ENCODE assay signal across 33 mouse cellular contexts in genomic region chr7:110967373-110967772, GRCm38 (mm10).
"Had no signal": no experiment of that assay in that cellular context is flagged by ENCODE, and none has a peak within 500 bp of the region (broad histone marks: within the 10 kb centered on the region; RNA-seq: fewer than 3 reads in every experiment).

No protein-coding gene starts in this region.

- H3K9me3 ChIP-seq: heart, embryonic 10.5 days; heart, embryonic 15.5 days; hindbrain, embryonic 10.5 days; hindbrain, embryonic 12.5 days; hindbrain, embryonic 13.5 days; hindbrain, embryonic 15.5 days; kidney, embryonic 15.5 days had no signal

- H3K4me3 ChIP-seq: heart, embryonic 10.5 days; heart, embryonic 12.5 days; heart, embryonic 13.5 days; heart, embryonic 15.5 days; hindbrain, embryonic 10.5 days; hindbrain, embryonic 12.5 days; hindbrain, embryonic 13.5 days; hindbrain, embryonic 15.5 days; kidney, embryonic 15.5 days; layer of hippocampus, adult 2 months; left cerebral cortex, adult 2 months had no signal

- H3K9ac ChIP-seq: heart, embryonic 12.5 days; heart, embryonic 13.5 days; heart, embryonic 15.5 days; hindbrain, embryonic 12.5 days; hindbrain, embryonic 13.5 days; hindbrain, embryonic 14.5 days; hindbrain, embryonic 15.5 days; kidney, embryonic 15.5 days had no signal

- H3K4me1 ChIP-seq: hindbrain, embryonic 15.5 days had no signal

- H3K36me3 ChIP-seq: heart, embryonic 10.5 days; heart, embryonic 12.5 days; heart, embryonic 15.5 days; hindbrain, embryonic 10.5 days; hindbrain, embryonic 12.5 days; hindbrain, embryonic 13.5 days; hindbrain, embryonic 15.5 days; kidney, embryonic 15.5 days had no signal

- H3K4me2 ChIP-seq: heart, embryonic 11.5 days; heart, embryonic 12.5 days; heart, embryonic 13.5 days; heart, embryonic 15.5 days; hindbrain, embryonic 12.5 days; hindbrain, embryonic 13.5 days; hindbrain, embryonic 14.5 days; hindbrain, embryonic 15.5 days; kidney, embryonic 15.5 days had no signal

- H3K27ac ChIP-seq: heart, embryonic 10.5 days; heart, embryonic 13.5 days; heart, embryonic 15.5 days; hindbrain, embryonic 10.5 days; hindbrain, embryonic 12.5 days; hindbrain, embryonic 13.5 days; hindbrain, embryonic 14.5 days; hindbrain, embryonic 15.5 days; hindbrain, postnatal 0 days; kidney, embryonic 15.5 days; kidney, postnatal 0 days; layer of hippocampus, adult 2 months; left cerebral cortex, adult 2 months had no signal

- H3K27me3 ChIP-seq: heart, embryonic 12.5 days; heart, embryonic 13.5 days; heart, embryonic 15.5 days; hindbrain, embryonic 12.5 days; hindbrain, embryonic 13.5 days; hindbrain, embryonic 15.5 days; kidney, embryonic 15.5 days had no signal

- DNase-seq: heart, postnatal 10 days; heart, postnatal 14 days; heart, postnatal 36 days; heart, postnatal 4 days; kidney, adult 11 months; kidney, adult 18-20 months; kidney, adult 2 months; kidney, adult 8-10 months; kidney, adult 9 months; kidney, postnatal 10 days; kidney, postnatal 14 days; kidney, postnatal 25 days; kidney, postnatal 36 days; kidney, postnatal 4 days; layer of hippocampus, adult 9-11 months; layer of hippocampus, postnatal 36 days had no signal

- ATAC-seq: hindbrain, embryonic 16.5 days; hindbrain, postnatal 0 days; inflammation-experienced regulatory T-cells, adult 6 months had no signal
